Mouse (Mus musculus) MEL-GATA-1-ER (cell line): ENCODE measurements around the gene Crtap.
"Not testable (repeated sequence)": the region's sequence is repeated elsewhere in the genome, so short reads cannot be mapped to it uniquely, and the experiment has no call there.

Experiments used
- DNase-seq: peaks from one replicate; pipeline ENCODE4 v3.0.0-alpha.2; 2012; ENCODE audit warnings: low read depth; ENCODE audit errors: extremely low read depth

Crtap gene

GRCm38 (mm10) chr9:114399680-114400079, 9.2 kb upstream of the Crtap start:
- no peak for DNase-seq

DNA sequence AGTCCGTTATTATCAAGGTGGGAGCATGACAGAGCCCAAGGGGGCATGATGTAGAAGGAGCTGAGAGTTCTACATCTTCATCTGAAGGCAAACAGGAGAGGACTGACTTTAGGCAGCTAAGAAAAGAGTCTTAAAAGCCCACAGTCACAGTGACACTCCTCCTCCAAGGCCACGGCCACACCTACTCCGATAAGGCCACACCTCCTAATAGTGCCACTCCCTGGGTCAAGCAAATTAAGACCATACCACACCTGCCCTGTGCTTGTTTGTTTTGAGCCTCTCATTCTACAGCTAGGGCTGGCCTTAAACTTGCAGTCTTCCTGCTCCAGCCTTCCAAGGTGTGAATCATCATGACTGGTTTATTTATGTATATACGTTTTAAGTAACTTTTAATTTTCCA, 4.8 kb upstream of the Crtap start:
- DNase-seq, result peak; percentile 14

DNA sequence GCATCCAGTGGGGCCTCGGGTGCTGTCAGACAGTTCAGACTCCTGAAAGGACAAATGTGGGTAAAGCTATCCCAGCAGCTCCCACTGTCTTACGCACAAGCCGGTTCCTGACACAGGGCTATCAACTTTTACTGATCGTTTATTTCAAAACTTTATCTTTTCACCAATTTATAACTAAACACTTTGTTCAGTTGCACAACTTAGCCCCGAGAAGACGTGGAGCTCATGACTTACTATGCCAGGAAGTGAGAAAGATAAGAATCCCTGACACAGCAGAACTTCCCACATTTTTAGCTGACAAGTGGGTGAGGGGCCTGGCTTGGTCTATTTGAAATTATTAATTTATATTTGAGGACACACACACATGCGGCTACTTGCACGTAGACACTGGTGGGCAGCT, 4.2 kb upstream of the Crtap start:
- DNase-seq, result peak; percentile 25

GRCm38 (mm10) chr9:114394136-114394535, 3.7 kb upstream of the Crtap start:
- DNase-seq, result not testable (repeated sequence)

DNA sequence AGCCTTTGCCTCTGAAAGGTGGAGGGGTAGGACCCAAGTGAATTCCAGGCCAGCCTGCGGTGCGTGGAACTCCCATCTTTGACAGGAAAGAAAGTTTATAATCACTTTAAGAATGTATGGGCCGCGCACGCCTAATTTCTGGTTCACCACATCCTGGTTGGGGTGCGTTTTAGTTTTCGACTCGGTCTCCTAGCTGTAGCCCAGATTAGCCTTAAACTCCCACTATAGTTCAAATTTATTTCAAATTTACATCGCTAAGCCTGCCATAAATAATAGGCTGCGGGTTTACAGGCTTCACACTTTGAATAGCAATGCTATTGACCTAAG, 237 bp upstream of the Crtap start:
- DNase-seq, result peak; percentile 43

DNA sequence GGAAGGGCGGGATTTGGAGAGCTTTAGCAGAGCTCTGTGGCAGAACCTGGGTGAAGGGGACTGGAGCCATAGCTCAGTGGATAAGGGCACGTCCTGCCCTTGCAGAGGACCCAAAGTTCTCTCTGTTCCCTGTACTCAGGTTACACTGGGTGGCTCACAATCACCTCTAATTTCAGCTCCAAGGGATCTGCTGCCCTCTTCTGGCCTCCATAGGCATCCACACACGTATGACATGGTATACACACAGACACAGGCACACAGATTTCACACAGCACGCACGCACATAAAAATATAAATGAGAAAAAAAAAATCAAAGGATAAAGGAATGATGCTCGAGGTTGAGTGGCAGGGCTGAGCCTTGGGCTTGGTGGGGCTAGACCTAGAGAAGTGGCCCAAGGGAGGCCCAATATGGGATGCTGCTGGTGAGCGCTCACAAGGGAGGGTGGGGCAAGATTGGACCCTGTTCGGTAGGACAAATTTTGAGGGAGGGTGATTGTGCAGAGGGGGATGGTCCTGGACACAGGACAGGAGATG, 1.0 kb downstream of the Crtap start:
- DNase-seq, result peak; percentile 34

DNA sequence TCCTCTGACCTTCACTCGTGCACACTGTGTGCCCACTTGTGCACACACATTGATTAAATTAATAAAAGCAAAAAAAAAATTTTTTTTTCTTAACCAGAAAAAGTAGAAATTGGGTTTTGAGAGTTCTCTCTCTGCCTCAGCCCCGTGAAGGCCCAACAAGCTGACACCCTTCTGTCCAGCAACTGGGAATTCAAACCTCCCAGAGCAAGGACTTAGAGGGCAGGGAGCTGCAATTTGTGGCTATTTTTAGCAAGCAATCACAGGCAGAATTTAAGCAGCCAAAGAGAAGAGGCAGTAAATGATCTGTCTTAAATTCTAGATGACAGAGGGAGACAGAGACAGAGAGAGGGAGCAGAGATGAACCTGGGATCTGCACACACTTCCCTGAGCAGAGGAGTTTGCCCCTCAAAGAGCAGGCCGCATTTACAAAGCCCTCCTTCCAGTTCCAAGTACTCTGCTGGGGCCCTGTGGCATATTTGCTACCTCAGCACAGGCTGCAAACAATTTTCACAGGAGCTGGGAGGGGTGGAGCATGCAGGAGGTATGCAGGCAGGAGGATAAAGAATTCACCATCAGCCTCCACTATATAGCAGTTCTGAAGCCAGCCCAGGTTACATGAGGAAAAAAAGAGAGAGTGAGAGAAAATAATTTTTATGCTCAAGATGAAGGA, 1.6 kb downstream of the Crtap start:
- DNase-seq, result no peak

- no peak for DNase-seq
These were observed 2.2 kb downstream of the Crtap start for GRCm38 (mm10) chr9:114388288-114388687.

DNA sequence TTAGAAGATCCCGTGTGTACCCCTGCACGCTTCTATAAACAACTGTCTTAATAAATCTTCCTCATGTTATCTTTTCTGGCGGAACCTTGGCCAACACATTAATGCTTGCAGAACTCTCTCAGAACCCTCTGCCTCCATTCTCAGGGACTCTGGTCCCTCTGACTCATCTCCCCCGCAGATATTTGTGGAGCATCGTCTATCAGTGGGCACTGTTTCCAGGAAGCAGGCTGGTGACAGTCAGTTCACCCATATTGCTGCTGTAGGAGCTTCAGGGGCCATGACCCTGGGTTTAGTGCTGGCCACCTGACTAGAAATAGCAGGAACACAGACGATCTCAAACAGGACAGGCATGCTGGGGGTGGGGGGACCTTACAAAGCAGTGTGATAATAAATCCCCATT, 3.4 kb downstream of the Crtap start:
- DNase-seq, result no peak

- no peak for DNase-seq
These were observed 5.3 kb downstream of the Crtap start for GRCm38 (mm10) chr9:114385160-114385559.

- no peak for DNase-seq
These were observed 5.8 kb downstream of the Crtap start for GRCm38 (mm10) chr9:114384691-114385090.

DNA sequence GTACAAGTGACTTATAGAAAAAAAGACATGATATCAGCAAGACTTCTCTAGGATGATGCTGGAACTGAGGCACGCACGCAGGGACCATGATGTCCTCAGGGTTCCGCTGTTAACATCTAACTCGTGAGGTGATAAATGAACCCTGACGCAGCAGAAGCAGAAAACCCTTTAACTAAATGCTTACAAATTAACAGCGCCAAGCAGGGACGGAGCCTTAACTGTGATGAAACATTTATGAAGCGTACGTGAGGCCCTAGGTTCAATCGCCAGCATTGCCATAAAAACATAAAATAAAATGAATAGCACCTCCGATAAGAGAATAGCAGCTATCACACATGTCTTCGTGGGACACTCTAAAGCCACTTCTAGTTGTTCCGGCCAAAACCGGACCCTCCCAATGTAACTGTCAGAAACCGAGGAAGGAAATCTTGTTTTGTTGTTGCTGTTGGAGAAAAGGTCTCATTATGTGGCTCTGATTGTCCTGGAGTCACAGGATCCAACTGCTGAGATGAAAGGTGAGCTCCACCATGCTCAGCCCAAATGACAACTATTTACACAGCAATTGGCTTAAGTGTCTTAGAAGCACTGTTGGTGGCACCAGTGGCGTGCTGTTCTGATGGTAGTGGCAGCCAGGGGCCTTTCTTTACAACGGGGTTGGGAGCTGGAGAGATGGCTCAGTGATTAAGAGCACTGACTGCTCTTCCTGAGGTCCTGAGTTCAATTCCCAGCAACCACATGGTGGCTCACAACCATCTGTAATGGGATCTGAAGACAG, 7.4 kb downstream of the Crtap start:
- DNase-seq, result no peak

GRCm38 (mm10) chr9:114380881-114381733, 9.4 kb downstream of the Crtap start:
- DNase-seq, result peak; percentile 34

- DNase-seq, result no peak
These were observed 10.6 kb downstream of the Crtap start for GRCm38 (mm10) chr9:114379871-114380270.

DNA sequence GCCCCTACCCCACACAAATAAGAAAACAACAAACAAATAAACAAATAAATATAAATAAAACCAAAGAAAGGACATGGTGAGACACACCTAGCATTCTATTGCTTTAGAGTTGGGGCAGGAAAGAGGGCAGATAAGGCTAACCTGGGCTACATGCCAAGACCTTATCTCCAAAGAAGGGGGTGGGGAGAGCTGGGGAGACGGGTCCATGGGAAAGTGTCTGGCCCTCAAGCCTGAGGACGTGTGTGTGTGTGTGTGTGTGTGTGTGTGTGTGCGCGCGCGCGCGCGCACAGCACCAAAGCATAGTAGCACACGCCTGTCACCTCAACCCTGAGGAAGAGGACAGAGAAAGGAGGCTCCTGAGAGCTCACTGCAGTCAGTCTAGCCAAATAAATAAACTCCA, 13.3 kb downstream of the Crtap start:
- peak; percentile 41 for DNase-seq

GRCm38 (mm10) chr9:114375276-114375962, 15.1 kb downstream of the Crtap start:
- peak; percentile 64 for DNase-seq

DNA sequence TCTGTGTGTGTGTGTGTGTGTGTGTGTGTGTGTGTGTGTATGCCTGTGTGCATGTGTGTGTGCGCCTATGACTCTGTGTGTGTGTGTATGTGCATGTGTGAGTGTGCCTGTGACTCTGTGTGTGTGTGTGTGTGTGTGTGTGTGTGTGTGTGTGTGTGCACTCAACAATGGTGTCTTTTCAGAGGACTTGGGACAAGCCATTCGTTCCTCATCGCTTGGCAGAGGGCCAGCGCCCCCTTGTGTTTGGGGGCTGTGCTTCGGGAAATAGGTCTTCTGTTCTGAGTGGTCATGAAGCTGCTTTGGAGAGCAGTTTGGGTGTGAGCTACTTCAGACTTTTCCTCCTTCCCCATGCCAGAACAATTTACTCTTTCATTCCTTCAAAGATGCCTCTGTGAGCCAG, 18.8 kb downstream of the Crtap start:
- not testable (repeated sequence) for DNase-seq

- DNase-seq, result peak; percentile 21
These were observed 21.1 kb downstream of the Crtap start for GRCm38 (mm10) chr9:114369389-114369788.

DNA sequence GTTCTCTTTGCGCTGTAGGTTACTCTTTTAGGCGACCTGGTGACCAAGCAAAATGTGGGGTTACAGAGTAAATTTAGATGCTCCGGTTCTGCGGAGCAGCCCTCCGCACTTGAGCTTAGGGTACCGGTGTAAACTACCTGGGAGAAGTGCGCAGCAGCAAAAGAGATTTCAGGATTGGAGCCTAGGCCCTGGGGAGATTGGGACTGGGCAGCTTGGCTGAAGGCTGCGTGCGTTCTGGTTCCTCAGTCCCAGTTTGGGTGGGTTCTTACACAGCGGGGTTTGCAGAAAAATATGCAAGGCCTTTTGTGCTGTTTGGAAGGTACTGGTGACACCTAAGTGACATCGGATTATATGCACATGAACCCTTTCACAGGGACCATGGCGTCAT, 22.0 kb downstream of the Crtap start:
- peak; percentile 25 for DNase-seq

- peak; percentile 78 for DNase-seq
These were observed 22.5 kb downstream of the Crtap start for GRCm38 (mm10) chr9:114367783-114368470.

GRCm38 (mm10) chr9:114329855-114330254, 60.6 kb downstream of the Crtap start, which contains the start of gene Bcl2a1c:
Gene Bcl2a1c (plus strand): TSS chr9:114330135.
- not testable (repeated sequence) for DNase-seq
